Mouse (Mus musculus) ES-E14 (cell line): Measurements from ENCODE around the gene Fosl2. TPM values are rescaled to one million over a fixed set of nuclear protein-coding genes. Genes with fewer than 3 reads are reported as not detected.

Source experiments
- DNase-seq: peaks from one replicate; pipeline ENCODE4 v3.0.0-alpha.2; 2013; ENCODE audit warnings: low read depth, low spot score
- H3K27ac ChIP-seq: 2 replicates; pipeline ENCODE4 v1.5.1; 2012; ENCODE audit warnings: low read depth, mild to moderate bottlenecking, low read length, moderate library complexity, mixed read lengths; ENCODE audit not compliant: poor library complexity, insufficient read depth, severe bottlenecking
- H3K36me3 ChIP-seq: 2 replicates; pipeline ENCODE4 v1.6.1; 2012; ENCODE audit warnings: mild to moderate bottlenecking, low read length, moderate library complexity, mixed read lengths; ENCODE audit not compliant: control insufficient read depth, poor library complexity, insufficient read depth, severe bottlenecking
- H3K4me1 ChIP-seq, 2 experiments: fragments of 150-350 bp in 1 of 2; sonication (generic) in 1 of 2; 2 replicates each; pipeline ENCODE4 v1.6.1; 2012; ENCODE audit warnings: low read length in 2 of 2, mild to moderate bottlenecking in 1 of 2, mixed read lengths in 1 of 2; ENCODE audit not compliant: control insufficient read depth in 2 of 2, insufficient read depth in 2 of 2, poor library complexity in 1 of 2
- H3K4me3 ChIP-seq, 2 experiments: fragments of 150-350 bp in 1 of 2; sonication (generic) in 1 of 2; 2 replicates each; pipeline ENCODE4 v1.5.1; 2012; ENCODE audit warnings: low read length in 2 of 2, low read depth in 1 of 2, mild to moderate bottlenecking in 1 of 2, mixed read lengths in 1 of 2; ENCODE audit not compliant: insufficient read depth in 1 of 2, poor library complexity in 1 of 2, severe bottlenecking in 1 of 2
- H3K9ac ChIP-seq: 2 replicates; pipeline ENCODE4 v1.6.1; 2012; ENCODE audit warnings: low read depth, mild to moderate bottlenecking, low read length, mixed read lengths; ENCODE audit not compliant: poor library complexity, insufficient read depth, severe bottlenecking
- H3K9me3 ChIP-seq: fragments of 150-350 bp; sonication (generic); 2 replicates; pipeline ENCODE4 v1.6.1; 2012; ENCODE audit warnings: low read depth, mild to moderate bottlenecking, low read length; ENCODE audit not compliant: control insufficient read depth, insufficient read depth
- CHD2 ChIP-seq: IDR thresholded peaks from 2 replicates; pipeline ENCODE4 v1.6.1; 2014; ENCODE audit warnings: mild to moderate bottlenecking, low read depth, low read length, inconsistent platforms
- HCFC1 ChIP-seq: IDR thresholded peaks from 2 replicates; pipeline ENCODE4 v1.6.1; 2012; ENCODE audit warnings: low read length, inconsistent platforms, borderline replicate concordance; ENCODE audit not compliant: insufficient read depth
- MAFK ChIP-seq: IDR thresholded peaks from 2 replicates; pipeline ENCODE4 v1.6.1; 2014; ENCODE audit warnings: mild to moderate bottlenecking, low read depth, low read length, inconsistent platforms; ENCODE audit not compliant: insufficient read depth
- ZC3H11A ChIP-seq: IDR thresholded peaks from 2 replicates; pipeline ENCODE4 v1.6.1; 2012; ENCODE audit warnings: low read depth, mild to moderate bottlenecking, inconsistent platforms, low read length, borderline replicate concordance
- ZNF384 ChIP-seq: IDR thresholded peaks from 2 replicates; pipeline ENCODE4 v1.6.1; 2012; ENCODE audit warnings: low read depth, low read length, inconsistent platforms
- in situ Hi-C, 2 experiments: fragments of 600-800 bp; cut with MboI; formaldehyde crosslinking; loops; one replicate each; pipeline ENCODE4 v1.15.1; 2025; ENCODE audit warnings: low sequenced_read_pairs in 2 of 2, inconsistent platforms in 1 of 2; ENCODE audit not compliant: unreplicated experiment in 2 of 2
- total RNA-seq: library from RNA; depleted of rRNA; stranded (reverse); fragments of 300-350 nt; gene quantifications from 2 replicates; pipeline ENCODE4 v1.2.3, GENCODE M21; 2012

Gene Fosl2
- total RNA-seq, 1 experiment = 15.0 TPM

GRCm38 (mm10) chr5:32187717-32188116 lies 52.1 kb downstream of the Fosl2 start:
- no peak for DNase-seq
- Histone ChIP-seq H3K36me3 (no peaks in the 10 kb centered on the region), H3K27ac (no peak overlapping the region), H3K4me3 (no peak overlapping the region), H3K9me3 (no peaks in the 10 kb centered on the region), H3K9ac (no peak overlapping the region), H3K4me1 (peaks cover 3 to 7% of the 10 kb centered on the region in 2 experiments; a peak in 2 of 4 replicates)
- in situ Hi-C loops = loop anchor here in 1 of 2 experiments (25.0 kb wide), 1 partner anchor 600 kb away; the partner anchor contains the start of gene Mrpl33
- TF ChIP-seq ZC3H11A (no peak), MAFK (no peak), ZNF384 (no peak), HCFC1 (no peak), CHD2 (no peak)

GRCm38 (mm10) chr5:32191259-32191658 lies 55.7 kb downstream of the Fosl2 start:
- Histone ChIP-seq H3K9ac (no peak overlapping the region), H3K4me3 (no peak overlapping the region), H3K36me3 (no peaks in the 10 kb centered on the region), H3K27ac (no peak overlapping the region), H3K9me3 (no peaks in the 10 kb centered on the region), H3K4me1 (peaks cover 0 to 2% of the 10 kb centered on the region in 2 experiments; a peak in 1 of 4 replicates)
- in situ Hi-C loops = loop anchor here (10.0 to 25.0 kb wide), 2 partner anchors 596 to 604 kb away; partner anchors contain the start of gene Mrpl33 (in 2 of the 2)
- no peak for TF ChIP-seq ZNF384
- no peak for TF ChIP-seq MAFK
- no peak for TF ChIP-seq HCFC1
- TF ChIP-seq CHD2 = no peak
- no peak for TF ChIP-seq ZC3H11A
- DNase-seq = no peak

GRCm38 (mm10) chr5:32192016-32192845 lies 56.6 kb downstream of the Fosl2 start:
- Histone ChIP-seq H3K4me3 (no peak overlapping the region), H3K9ac (no peak overlapping the region), H3K4me1 (peaks cover 0 to 2% of the 10 kb centered on the region in 2 experiments; a peak in 1 of 4 replicates), H3K27ac (no peak overlapping the region), H3K9me3 (no peaks in the 10 kb centered on the region), H3K36me3 (no peaks in the 10 kb centered on the region)
- no peak for TF ChIP-seq CHD2
- TF ChIP-seq HCFC1 = no peak
- no peak for TF ChIP-seq ZNF384
- no peak for TF ChIP-seq MAFK
- TF ChIP-seq ZC3H11A = no peak
- no peak for DNase-seq
- in situ Hi-C loops = loop anchor here (10.0 to 25.0 kb wide), 2 partner anchors 597 to 605 kb away; partner anchors contain the start of gene Mrpl33 (in 2 of the 2)

GRCm38 (mm10) chr5:32194236-32194635 lies 58.6 kb downstream of the Fosl2 start:
- DNase-seq = no peak
- no peak overlapping the region for H3K27ac ChIP-seq
- in situ Hi-C loops = loop anchor here (10.0 to 25.0 kb wide), 2 partner anchors 599 to 607 kb away; partner anchors contain the start of gene Mrpl33 (in 2 of the 2)
- H3K9me3 ChIP-seq = no peaks in the 10 kb centered on the region
- no peak overlapping the region for H3K4me3 ChIP-seq
- TF ChIP-seq ZC3H11A (no peak), MAFK (no peak), ZNF384 (no peak), HCFC1 (no peak), CHD2 (no peak)
- peaks cover 0 to 2% of the 10 kb centered on the region in 2 experiments; a peak in 1 of 4 replicates for H3K4me1 ChIP-seq
- no peaks in the 10 kb centered on the region for H3K36me3 ChIP-seq
- no peak overlapping the region for H3K9ac ChIP-seq
